Mouse (Mus musculus) layer of hippocampus, adult 8-10 months (tissue): ENCODE results near the gene Asic4. TPM values are rescaled to one million over a fixed set of nuclear protein-coding genes. Genes with fewer than 3 reads are reported as not detected.
A peak's percentile ranks its signal among the peaks of the same experiment; 100 is the strongest.

Source experiments
- DNase-seq, 2 experiments: peaks; one replicate each; pipeline ENCODE4 v3.0.0; 2022; ENCODE audit warnings: low spot score in 2 of 2
- total RNA-seq, 4 experiments: library from RNA; stranded (reverse); gene quantifications; 2 replicates each; pipeline ENCODE4 v1.2.4; 2022

Asic4 gene
- total RNA-seq, 4 experiments from 2014 or later: 5.8 to 6.6 (median 6.0) TPM

DNA sequence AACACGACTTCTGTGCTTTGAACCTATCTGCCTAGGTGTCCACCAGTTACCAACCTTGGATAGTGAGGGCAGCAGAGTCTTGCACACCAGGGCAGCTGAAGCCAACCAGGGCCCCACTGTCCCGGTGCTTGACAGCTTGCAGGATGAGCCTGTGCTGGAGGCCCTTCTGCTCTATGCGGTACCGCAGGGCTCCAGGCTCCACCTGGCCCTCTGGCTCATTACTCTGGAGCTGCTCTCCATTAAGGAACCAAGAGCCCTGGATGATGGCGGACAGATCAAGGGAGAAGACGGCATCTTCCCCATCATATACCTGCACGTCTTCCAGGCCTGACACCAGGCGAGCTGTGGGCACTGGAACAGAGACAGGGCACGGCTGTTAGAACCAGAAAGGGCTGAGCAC, 51.7 kb downstream of the Asic4 start:
- no peak for DNase-seq

DNA sequence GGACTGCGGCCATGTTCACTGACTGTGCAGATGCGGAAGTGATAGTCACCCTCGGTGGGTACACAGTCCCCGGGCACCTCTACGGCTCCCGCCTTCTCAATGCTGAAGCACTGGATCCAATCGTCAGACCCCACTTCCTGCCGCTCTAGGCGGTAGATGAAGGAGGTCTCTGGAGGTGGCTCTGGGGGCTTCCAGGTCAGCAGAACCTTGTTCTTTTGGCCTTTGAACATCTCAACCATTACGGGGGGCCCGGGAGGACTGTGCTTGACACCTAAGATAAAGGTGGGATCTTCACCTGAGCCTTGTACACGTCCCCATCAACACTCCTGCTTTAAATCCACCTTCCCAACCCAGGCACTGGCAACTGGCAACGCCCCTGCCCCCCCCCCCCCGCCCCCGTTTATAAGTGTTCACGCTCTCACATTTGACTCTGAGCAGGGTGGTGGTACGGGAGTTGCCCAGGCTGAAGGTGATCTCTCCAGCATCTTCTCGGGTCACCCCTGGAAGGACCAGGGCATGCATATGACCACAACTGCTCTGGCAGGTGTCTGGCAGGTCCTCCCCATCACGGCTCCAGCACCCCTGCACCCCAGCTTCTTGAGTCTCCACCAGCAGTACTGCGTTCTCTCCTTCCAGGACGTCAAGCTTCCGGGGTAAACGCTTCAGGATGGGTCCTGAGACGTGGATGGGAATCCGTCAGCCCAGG, 52.9 kb downstream of the Asic4 start:
- DNase-seq: no peak

DNA sequence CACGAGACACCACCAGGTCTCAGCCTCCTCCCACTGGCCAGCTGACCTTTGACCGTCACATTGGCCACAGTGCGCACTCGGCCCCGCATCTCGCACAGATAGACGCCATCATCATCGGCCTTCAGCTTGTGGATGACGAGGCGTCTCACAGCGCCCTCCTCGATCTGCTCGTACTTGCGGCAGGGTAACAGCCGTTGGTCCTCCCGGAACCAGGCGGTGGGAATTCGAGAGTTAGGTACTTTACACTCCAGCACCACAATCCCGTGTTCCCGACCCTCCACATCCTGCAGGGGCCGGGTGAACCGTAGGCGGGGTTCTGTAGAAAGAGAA, 53.4 kb downstream of the Asic4 start:
- no peak for DNase-seq

DNA sequence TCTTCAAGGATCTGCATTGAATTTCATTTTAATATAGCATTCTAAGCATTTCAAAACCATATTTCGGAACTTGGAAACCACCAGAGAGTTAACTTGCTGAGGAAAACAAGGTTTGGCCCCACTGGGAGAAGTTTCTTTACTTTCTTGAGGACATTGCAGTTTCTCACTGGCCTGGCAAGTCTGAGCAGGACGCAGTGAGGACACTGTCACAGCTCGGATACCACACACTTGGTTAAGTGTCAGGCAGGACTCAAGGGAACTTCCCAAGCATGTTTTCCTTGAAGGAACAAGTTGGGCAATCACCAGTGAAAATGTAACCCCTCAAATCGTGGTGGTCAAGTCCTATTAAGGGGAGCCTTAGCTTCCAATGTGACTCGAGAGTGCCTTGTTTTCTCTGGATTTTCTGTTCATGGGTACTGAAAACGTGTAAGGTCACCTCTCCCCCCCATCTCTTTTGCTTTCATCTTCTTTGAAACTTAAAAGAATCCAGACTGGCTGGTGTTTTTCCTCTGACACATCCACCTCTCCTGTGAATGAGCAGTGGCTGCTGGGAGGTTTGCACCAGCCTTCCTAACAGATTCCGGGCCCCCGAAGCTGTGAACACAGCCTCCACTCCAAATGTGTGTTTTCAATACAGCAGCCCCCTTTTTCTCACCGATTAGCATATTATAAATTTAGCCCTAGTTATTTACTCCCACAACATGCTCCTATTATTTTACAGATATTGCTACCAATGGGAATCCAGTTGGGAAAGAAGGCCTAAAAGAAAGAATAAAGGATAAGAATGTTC, 54.2 kb downstream of the Asic4 start:
- peak in 1 of 2 experiments; percentile 63 for DNase-seq

DNA sequence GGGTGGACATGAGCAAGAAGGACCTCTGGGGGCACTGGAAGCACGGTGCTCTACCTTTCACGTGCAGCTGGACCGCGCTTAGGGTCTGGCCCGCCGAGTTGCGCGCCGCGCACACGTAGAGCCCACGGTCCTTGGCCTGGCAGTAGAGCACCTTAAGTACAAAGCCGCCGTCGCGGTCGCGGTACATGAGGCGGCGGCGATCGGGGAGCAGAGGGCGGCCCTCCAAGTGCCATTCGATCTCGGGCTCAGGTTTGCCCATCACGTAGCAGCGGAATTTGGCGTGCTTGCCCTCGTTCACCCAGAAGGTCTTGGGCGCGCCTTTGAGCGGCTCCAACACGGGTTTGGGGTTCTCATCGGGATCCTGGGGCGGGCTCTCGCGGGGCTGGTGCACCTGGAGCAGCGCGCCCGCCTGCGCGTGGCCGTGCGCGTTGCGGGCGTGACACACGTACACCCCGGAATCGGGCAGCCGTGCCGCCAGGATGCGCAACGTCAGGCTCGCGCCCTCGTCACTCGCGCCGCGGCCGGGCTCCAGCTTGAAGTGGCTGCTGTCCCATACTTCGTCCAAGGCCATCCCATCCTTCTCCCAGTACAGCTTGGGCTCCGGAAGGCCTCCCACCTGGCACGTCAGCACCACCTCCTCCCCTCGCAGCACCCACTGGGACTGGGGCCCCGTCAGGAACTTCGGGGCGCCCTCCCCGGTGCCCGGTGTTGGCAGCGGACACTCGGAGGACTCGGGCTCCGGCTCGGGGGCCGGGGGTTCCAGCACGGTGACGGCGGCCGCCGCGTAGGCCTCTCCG, 55.1 kb downstream of the Asic4 start:
- DNase-seq: peak; percentile 71 to 76

DNA sequence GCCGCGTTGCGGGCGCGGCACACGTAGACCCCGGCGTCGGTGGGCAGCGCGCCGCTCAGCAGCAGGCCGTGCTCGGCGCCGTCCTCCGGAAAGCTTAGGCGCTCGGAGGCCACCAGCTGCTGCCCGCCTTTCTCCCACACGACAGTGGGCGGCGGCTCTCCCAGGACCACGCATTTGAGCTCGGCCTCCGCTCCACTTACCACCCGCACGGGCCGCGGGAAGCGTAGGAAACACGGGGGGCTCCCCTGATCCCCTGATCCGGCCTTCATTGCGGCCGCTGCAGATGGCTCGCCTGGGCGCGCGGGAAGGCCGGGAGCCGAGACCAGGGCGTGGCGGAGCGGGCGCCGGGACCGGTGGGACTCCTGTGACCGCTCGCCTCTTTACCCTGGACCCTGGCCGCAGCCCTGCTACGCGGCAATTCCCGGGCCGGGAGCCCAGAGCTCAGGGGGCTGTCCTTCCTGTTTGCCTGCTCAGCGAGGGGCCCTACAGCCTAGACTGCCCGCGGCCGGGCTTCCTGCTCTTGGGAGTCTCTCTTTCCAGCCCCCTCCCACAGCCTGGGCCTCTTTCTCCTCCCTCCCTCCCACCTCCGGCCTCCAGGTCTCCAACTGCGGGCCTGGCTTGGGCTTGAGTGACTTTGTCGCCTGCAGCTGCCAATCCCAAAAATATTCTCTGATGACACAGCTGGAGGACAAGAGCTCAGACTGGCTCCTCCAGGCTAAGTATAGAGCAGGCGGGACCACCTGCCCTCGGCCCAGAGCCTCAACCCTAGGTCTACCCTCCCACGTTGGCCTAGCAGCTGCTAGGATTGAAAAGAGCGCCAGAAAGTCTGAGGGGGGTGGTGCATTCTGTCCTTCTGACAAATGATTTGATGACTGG, 56.0 kb downstream of the Asic4 start, which contains the start of gene Obsl1:
Obsl1 (minus strand) TSS at position 497 of the 876 bp plus-strand sequence.
- no peak for DNase-seq

DNA sequence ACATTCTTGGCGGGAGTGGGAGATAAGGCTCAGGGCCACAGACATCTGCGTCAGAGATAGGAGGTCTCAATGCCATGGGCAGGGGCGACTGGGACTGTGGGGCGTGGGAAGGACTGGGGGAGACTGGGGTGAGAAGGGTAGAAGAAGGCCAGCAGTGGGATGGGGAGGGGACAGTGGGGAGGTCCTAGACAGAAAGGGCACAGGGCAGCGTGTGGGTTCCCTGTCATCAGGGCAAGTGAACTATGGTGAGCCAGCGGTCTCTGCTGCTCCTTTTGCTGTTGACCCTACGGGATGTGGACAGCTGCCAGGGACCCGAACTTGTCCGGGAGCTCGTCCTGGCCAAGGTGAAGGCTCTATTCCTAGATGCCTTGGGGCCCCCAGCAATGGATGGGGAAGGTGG, 56.8 kb downstream of the Asic4 start, which contains the start of gene Inha:
Inha (plus strand) TSS at position 72 of the 400 bp plus-strand sequence.
- no peak for DNase-seq

DNA sequence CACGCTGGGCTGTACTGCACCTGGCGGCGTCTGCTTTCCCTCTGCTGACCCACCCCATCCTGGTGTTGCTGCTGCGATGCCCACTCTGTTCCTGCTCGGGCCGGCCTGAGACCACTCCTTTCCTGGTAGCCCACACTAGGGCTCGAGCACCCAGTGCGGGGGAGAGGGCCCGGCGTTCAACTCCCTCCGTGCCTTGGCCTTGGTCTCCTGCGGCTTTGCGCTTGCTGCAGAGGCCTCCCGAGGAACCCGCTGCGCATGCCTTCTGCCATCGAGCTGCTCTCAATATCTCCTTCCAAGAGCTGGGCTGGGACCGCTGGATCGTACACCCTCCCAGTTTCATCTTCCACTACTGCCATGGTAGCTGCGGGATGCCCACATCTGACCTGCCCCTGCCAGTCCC, 59.4 kb downstream of the Asic4 start:
- DNase-seq: no peak

DNA sequence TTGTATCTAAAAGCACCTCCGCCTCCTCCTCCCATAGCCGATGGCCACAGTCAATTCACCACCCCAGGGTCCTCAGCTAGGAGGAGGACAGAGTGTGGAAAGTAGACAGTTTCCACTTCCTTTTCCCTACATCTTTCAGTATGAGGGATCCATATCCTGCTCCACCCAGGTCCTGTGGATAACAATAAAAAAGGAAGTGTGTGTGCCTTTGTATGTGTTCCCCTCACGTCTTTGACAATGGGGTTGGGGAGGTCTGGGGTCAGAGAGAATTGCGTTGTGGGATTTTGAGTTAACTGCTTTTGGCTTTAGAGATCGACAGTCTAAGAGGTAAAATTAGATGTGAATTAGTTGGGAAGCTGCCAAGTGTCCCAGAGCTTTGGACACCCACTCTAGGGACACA, 59.9 kb downstream of the Asic4 start:
- DNase-seq: no peak

DNA sequence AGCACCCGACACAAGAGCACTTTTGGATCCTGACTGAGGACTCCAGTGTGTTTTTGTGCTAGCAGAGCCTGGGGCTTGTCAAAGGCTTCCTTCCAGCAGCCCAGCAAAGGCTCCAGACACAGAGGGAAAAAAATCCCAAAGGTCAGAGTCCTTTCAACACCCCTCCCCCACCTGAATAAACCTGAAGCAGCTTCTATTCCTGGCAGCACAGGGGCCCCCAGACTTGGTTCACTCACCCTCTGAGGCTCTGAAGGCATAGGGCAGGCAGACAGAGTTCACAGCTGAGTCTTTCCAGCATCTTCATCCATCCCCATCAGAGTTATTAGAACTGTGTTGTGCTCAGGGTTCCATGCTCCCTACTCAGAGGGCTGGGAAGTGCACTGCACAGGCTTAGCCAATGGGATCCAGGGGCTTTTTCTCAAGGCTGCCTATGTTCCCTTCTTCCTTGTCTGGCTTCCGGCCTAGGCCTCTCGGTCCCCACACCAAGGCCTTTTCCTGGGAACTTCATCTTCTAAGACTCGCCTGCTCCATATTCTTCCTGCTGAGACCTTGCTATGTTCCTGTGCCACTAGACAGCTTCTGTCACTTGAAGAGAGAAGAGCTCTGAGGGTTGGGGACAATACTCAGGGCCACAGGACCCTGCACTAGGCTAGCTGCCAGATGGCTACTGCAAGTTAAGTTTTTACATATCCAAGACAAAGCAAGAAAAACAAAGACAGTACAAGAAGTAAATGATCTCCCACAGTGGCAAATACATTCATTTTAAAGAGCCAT, 61.4 kb downstream of the Asic4 start:
- DNase-seq: no peak

DNA sequence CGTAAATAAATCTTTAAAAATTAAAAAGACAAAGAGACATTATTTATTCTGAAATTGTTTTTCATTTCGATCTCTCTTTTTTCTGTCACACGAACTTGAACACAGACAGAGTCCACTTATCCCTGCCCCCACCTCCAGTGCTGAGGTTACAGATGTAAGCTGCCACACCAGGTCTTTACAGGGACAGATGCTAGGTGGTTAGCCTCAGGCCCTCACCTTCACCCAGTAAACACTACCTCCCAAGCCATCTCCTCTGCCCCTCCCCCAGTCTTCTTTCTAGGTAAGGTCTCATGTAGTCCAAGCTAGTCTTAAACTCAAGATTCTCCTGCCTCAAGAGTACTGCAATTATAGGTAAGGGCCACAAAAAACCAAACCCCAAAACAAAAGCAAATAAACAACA, 62.3 kb downstream of the Asic4 start:
- DNase-seq: no peak

DNA sequence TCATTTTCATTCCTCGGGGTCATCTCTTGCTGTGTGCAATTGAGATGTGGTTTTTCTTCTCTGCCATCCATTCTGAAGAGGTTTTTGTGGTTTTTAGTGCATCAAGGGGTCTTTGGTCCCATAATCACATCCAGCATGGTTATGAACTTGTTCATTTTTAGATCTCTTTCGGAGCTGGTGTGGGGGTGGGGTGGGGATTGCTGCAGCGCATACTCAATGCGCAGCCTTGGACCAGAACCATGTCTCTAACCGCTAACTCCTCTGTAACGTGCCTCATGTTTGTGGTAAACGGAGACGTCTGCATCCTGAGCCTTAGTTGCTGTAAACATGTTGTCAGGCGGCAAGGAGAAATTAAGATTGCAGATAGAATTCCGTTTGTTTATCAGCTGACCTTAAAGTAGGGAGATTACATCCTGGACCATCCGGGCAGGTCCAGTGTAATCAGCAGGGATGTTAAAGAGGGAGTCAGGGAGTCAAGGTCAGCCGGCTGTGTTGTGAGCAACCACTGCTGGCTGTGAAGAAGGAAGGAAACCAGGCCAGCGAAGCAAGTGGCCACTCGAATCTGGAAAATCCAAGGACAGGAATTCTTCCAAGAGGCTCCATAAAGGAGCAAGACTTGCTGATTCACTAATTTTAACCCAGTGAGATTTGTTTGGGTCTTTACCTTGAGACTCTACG, 66.6 kb downstream of the Asic4 start:
- no peak for DNase-seq

DNA sequence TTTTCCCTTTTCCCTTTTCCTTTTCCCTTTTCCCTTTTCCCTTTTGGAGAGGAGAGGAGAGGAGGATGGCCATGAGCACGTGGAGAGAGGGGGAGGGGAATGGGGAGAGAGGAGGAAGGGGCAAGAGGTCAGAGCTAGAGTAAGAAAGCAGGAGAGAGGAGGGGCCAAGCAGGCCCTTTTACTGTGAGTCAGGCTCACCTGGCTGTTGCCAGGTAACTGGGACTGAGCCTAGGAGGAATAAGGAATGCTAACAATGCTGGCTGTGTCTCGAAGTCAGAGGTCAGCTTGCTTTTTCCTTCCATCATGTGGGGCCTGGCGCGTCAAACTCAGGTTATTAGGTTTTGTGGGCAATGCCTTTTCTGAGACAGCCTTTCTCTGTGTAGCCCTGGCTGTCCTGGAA, 67.7 kb downstream of the Asic4 start:
- no peak for DNase-seq

DNA sequence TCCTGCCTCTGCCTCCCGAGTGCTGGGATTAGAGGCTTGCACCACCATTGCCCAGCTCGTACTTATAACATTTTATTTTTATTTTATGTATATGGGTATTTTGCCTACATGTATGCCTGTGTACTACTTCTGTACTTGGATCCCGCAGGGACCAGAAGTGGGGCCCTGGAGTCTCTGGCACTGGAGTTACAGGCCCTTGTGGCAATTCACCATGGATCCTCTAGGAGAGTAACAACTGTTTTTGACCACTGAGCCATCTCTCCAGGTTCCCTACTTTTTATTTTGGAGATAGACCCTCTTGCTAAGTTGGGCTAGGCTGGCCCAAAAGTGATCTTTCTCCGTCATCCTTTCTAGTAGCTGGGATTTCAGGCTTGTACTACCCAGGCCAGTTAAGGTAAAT, 68.2 kb downstream of the Asic4 start:
- no peak for DNase-seq

DNA sequence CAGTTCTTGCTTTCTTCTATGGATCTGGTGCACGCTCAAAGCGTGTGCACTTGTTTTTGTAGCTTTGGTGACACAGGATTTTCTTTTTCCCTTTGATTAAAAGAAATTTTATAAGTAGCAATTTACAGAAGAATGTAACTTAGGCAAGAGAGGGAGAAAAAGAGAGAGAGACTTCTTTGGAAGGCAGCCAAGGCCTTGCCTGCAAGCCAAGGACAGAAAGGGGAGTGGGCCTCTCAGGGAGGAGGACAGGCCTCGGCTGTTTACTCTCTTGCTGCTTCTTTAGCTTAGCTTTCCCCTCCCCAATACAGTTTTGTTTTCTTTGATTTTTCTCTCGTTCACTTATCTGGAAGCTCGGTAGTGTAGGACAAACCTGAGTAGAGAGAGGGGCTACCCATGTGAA, 69.3 kb downstream of the Asic4 start:
- no peak for DNase-seq

DNA sequence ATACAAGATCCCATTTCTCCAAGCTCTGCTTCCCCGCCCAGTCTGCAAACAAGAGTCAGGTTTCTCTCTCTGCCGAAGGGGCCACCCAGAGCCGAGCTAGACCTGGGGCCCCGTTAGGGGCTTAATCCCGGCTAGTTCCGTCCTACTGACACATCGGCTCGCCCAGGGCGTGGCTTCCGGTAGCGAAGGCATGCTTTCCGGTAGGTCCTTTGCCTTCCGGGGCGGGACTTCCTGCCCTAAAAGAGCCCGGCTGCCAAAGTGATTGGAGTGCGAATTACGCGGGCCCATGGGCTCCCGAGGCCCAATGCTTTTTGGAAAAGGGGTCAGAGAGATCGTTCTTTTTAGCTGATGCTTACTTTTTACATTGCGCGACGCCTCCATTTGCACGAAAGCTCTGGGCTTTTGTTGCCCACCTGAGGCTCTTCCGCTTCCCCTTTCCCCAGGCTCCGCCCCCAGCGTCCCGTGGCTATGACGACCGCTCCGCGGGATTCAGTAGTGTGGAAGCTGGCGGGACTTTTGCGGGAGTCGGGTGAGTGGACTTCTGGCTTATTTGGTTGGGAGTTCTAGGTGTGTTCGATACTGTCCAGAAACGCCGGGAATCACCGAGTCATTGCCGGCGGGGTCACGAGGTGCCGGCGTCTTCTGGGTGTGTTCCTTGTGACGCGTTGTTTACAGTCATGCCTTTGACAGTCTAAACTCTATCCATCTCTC, 71.2 kb downstream of the Asic4 start, which contains the start of gene Stk11ip:
Stk11ip (plus strand) TSS at position 209 of the 711 bp plus-strand sequence.
- peak; percentile 84 to 91 for DNase-seq
